Mouse (Mus musculus) stomach, embryonic 15.5 days (tissue): Measurements from ENCODE around the gene Naa25. TPM values are rescaled to one million over a fixed set of nuclear protein-coding genes. Genes with fewer than 3 reads are reported as not detected.

Experiments used
- polyA plus RNA-seq: library from polyadenylated mRNA; unstranded; fragments of >200 nt; fragmentation: Nextera tagmentation; extraction: Ambion mirVana; gene quantifications from 2 replicates; pipeline ENCODE4 v1.2.1, GENCODE M21; 2015

The Naa25 gene
- polyA plus RNA-seq, 1 experiment from 2014 or later = 40.2 TPM

Other genes starting within 250 kb of the Naa25 start
- gene Ptpn11, start 206.5 kb upstream of the Naa25 start, polyA plus RNA-seq = 17.8 and 19.6 TPM in 2 replicates
- 603 and 609 TPM in 2 replicates for gene Rpl6, start 193.5 kb upstream of the Naa25 start, polyA plus RNA-seq
- 4.8 and 5.6 TPM in 2 replicates for gene Hectd4, start 177.7 kb upstream of the Naa25 start, polyA plus RNA-seq
- gene Trafd1, start 12.3 kb upstream of the Naa25 start, polyA plus RNA-seq = 67.8 and 70.6 TPM in 2 replicates
- gene Tmem116, start 54.0 kb downstream of the Naa25 start, polyA plus RNA-seq = 3.1 and 5.0 TPM in 2 replicates
- 186 and 192 TPM in 2 replicates for gene Erp29, start 54.6 kb downstream of the Naa25 start, polyA plus RNA-seq
- gene Adam1b, start 105.5 kb downstream of the Naa25 start, polyA plus RNA-seq = 0.05 and 0.09 TPM in 2 replicates
- 1.4 TPM in 2 replicates for gene Adam1a, start 147.5 kb downstream of the Naa25 start, polyA plus RNA-seq
- not detected in 2 replicates for gene Gm42878, start 147.5 kb downstream of the Naa25 start, polyA plus RNA-seq
- 46.7 and 48.9 TPM in 2 replicates for gene Mapkapk5, start 148.0 kb downstream of the Naa25 start, polyA plus RNA-seq
- 196 and 206 TPM in 2 replicates for gene Aldh2, start 195.9 kb downstream of the Naa25 start, polyA plus RNA-seq
- 2.3 and 3.6 TPM in 2 replicates for gene Acad12, start 221.0 kb downstream of the Naa25 start, polyA plus RNA-seq